Comparison of ENCODE assay signal across 9 mouse cellular contexts in the genomic region with DNA sequence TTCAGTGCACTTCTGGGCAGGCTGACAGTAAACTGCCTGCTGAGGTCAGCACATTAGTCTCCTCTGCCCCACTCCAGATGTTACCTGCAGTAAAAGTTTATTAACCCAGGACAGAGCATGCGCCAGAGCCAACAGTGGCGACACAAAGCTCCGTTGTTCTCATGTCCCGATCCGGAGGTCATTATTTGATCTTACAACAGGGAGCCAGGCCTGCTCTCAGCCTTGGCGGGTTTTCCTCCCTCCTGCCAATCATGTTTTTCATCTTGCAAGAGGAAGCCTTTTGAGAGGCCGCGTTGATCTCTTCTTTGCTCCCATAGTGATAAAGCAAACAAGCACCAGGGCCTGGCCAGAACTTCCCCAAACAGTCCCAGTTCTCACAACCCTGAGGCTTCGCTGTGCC.
A peak's percentile ranks its signal among the peaks of the same experiment; 100 is the strongest.
DNase-seq lines count a peak whose midpoint lies in the region; ATAC-seq lines count a peak whose summit lies in the region.
"Had no signal": no experiment of that assay in that cellular context is flagged by ENCODE, and none has a peak within 500 bp of the region (broad histone marks: within the 10 kb centered on the region; RNA-seq: fewer than 3 reads in every experiment).

No protein-coding gene starts in this region.

- no peaks in the 10 kb centered on the region for H3K27me3 ChIP-seq in forebrain, embryonic 16.5 days (replicated peaks; ENCODE audit: control insufficient read depth, insufficient read depth, low read length)
- no peaks in the 10 kb centered on the region for H3K27me3 ChIP-seq in limb, embryonic 12.5 days

- H3K9me3 ChIP-seq in forebrain, embryonic 16.5 days (ENCODE audit: control insufficient read depth, low read length), result no peaks in the 10 kb centered on the region
- no peaks in the 10 kb centered on the region for H3K9me3 ChIP-seq in limb, embryonic 12.5 days

- ATAC-seq in forebrain, embryonic 16.5 days, result peak; percentile 70
- ATAC-seq in limb, embryonic 12.5 days (ENCODE audit: insufficient number of reproducible peaks, insufficient read depth, low FRiP score, low TSS enrichment, low read depth), result peak; percentile 92

- H3K4me3 ChIP-seq in forebrain, embryonic 16.5 days (replicated peaks; ENCODE audit: low read length), result no peak overlapping the region
- H3K4me3 ChIP-seq in limb, embryonic 12.5 days (replicated peaks), result no peak overlapping the region

- H3K4me2 ChIP-seq in forebrain, embryonic 16.5 days (ENCODE audit: low read length), result no peak overlapping the region
- peak overlapping the region; percentile 18 for H3K4me2 ChIP-seq in limb, embryonic 12.5 days

- DNase-seq in layer of hippocampus, adult 8-10 months (ENCODE audit: low spot score in 2 of 2), result peak; percentile 7 to 10
- no peak for DNase-seq in layer of hippocampus, postnatal 25 days (ENCODE audit: extremely low spot score in 1 of 2, low spot score in 1 of 2)
- DNase-seq in c-Kit-positive CD71-negative TER-119-negative erythroid progenitor cells, embryonic 14.5 days (ENCODE audit: low read depth), result peak; percentile 24
- no peak for DNase-seq in adrenal gland, postnatal 10 days
- DNase-seq in adrenal gland, adult 18-20 months (ENCODE audit: low spot score in 2 of 2), result no peak
- DNase-seq in adipocyte (ENCODE audit: low spot score), result no peak

- no peaks in the 10 kb centered on the region for H3K36me3 ChIP-seq in forebrain, embryonic 16.5 days (ENCODE audit: control insufficient read depth, insufficient read depth)
- no peaks in the 10 kb centered on the region for H3K36me3 ChIP-seq in limb, embryonic 12.5 days

- H3K27ac ChIP-seq in forebrain, embryonic 16.5 days (ENCODE audit: low read length), result no peak overlapping the region
- H3K27ac ChIP-seq in limb, embryonic 12.5 days, result peak overlapping the region; percentile 86
- H3K27ac ChIP-seq: macrophage had no signal

- 24% methylated on average over 9 of the region's 9 CpGs for WGBS in forebrain, embryonic 16.5 days
- WGBS in limb, embryonic 12.5 days, result 21% methylated on average over 9 of the region's 9 CpGs

- H3K4me1 ChIP-seq in forebrain, embryonic 16.5 days (replicated peaks; ENCODE audit: control insufficient read depth, insufficient read depth, low read length), result peaks cover 5% of the 10 kb centered on the region; the same call in 1 of the 2 replicates
- peaks cover 42% of the 10 kb centered on the region for H3K4me1 ChIP-seq in limb, embryonic 12.5 days (replicated peaks)

- no peak overlapping the region for H3K9ac ChIP-seq in forebrain, embryonic 16.5 days (replicated peaks; ENCODE audit: low read depth, low read length)
- no peak overlapping the region for H3K9ac ChIP-seq in limb, embryonic 12.5 days (replicated peaks)

Comparison
In these comparisons a context has a peak if more than half of its experiments do, and no peak if none do; other contexts are left out.
1. DNase-seq: peak in layer of hippocampus, adult 8-10 months (2 of 2) and c-Kit-positive CD71-negative TER-119-negative erythroid progenitor cells, embryonic 14.5 days (single experiment); none in layer of hippocampus, postnatal 25 days (0 of 2), adrenal gland, postnatal 10 days (single experiment), adrenal gland, adult 18-20 months (0 of 2) and adipocyte (single experiment).